Mouse (Mus musculus) lung, adult 2 months (tissue): ENCODE measurements around the gene Tepsin.

Experiments used
- CTCF ChIP-seq: fragments of 200-500 bp; IDR thresholded peaks from 2 replicates; pipeline ENCODE4 v1.5.1; 2011; ENCODE audit warnings: mild to moderate bottlenecking, low read length, control low read depth; ENCODE audit not compliant: insufficient read depth
- POLR2A ChIP-seq: fragments of 200-500 bp; IDR thresholded peaks from 2 replicates; pipeline ENCODE4 v1.6.1; 2011; ENCODE audit warnings: low read depth, mild to moderate bottlenecking, control low read depth, low read length, borderline replicate concordance; ENCODE audit errors: extremely low read depth

DNA sequence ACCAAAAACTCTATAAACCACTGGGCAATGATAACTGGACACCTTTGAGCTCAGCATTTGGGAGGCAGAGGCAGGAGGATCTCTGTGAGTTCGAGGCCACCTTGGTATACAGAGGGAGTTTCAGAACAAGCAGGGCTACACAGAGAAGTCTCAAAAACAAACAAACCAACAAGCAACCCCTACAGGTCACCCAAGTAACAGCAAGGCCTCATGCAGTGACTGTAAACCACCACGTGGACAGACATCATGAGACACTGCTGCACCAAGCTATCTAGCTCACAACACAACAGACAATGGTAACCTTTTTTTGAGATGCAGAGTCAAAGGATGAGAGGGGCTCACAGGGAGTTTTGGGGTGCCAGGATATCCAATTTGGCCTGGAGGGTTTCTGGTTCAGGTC, 28.3 kb upstream of the Tepsin start:
- TF ChIP-seq POLR2A (no peak), CTCF (no peak)
